Mouse (Mus musculus) stomach, embryonic 15.5 days (tissue): Measurements from ENCODE around the gene Ddx54. TPM values are rescaled to one million over a fixed set of nuclear protein-coding genes. Genes with fewer than 3 reads are reported as not detected.
A peak's percentile ranks its signal among the peaks of the same experiment; 100 is the strongest.

Experiments used
- ATAC-seq: fragments of 200-750 bp; cut with Nextera tagmentation; 2 replicates; pipeline ENCODE4 v1.8.0; 2017; ENCODE audit warnings: low read depth, moderate number of reproducible peaks, moderate TSS enrichment; ENCODE audit not compliant: insufficient read depth, low FRiP score
- H3K27ac ChIP-seq: fragments of 300-500 bp; sonication (generic); 2 replicates; pipeline ENCODE4 v1.5.1; 2015; ENCODE audit warnings: mild to moderate bottlenecking, inconsistent platforms
- H3K27me3 ChIP-seq: fragments of 300-500 bp; sonication (generic); replicated peaks from 2 replicates; pipeline ENCODE4 v1.6.1; 2015; ENCODE audit warnings: inconsistent platforms
- H3K36me3 ChIP-seq: fragments of 300-500 bp; sonication (generic); 2 replicates; pipeline ENCODE4 v1.6.1; 2015; ENCODE audit warnings: inconsistent platforms
- H3K4me1 ChIP-seq: fragments of 300-500 bp; sonication (generic); 2 replicates; pipeline ENCODE4 v1.6.1; 2015; ENCODE audit warnings: inconsistent platforms
- H3K4me2 ChIP-seq: fragments of 300-500 bp; sonication (generic); 2 replicates; pipeline ENCODE4 v1.6.1; 2015; ENCODE audit warnings: mild to moderate bottlenecking, inconsistent platforms
- H3K4me3 ChIP-seq: fragments of 300-500 bp; sonication (generic); replicated peaks from 2 replicates; pipeline ENCODE4 v1.5.1; 2015; ENCODE audit warnings: inconsistent platforms
- H3K9ac ChIP-seq: fragments of 300-500 bp; sonication (generic); 2 replicates; pipeline ENCODE4 v1.6.1; 2015; ENCODE audit warnings: inconsistent platforms
- H3K9me3 ChIP-seq: fragments of 300-500 bp; sonication (generic); 2 replicates; pipeline ENCODE4 v1.6.1; 2016; ENCODE audit warnings: inconsistent platforms
- WGBS: fragments of 180-500 bp; shearing (Covaris S2); methylation state at CpG from one replicate; pipeline ENCODE4 v1.1.7; 2015; 5-methylcytosine and 5-hydroxymethylcytosine counted together
- polyA plus RNA-seq: library from polyadenylated mRNA; unstranded; fragments of >200 nt; fragmentation: Nextera tagmentation; extraction: Ambion mirVana; gene quantifications from 2 replicates; pipeline ENCODE4 v1.2.1, GENCODE M21; 2015

Gene Ddx54
- polyA plus RNA-seq, result 41.8 and 44.9 TPM in 2 replicates

DNA sequence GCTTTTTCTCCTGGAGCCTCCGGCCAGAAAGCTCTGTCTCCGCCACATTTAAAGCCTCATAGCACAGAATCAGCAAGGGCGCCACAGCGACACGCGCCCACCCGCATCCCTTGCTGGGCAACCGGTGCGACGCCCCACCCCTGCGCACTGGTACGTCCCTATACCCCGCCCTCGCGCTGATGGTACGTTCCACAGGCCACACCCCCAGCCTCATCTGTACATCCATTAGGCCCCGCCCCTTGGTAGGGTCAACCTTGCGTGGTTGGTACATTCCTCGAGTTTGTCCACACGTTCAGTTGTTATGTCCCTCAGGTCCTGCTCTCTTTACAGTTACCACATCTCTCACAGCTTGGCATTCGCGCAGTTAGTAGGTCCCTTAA lies at the start of gene Ddx54, which contains the start of gene Rita1:
TSS of gene Ddx54 (plus strand) at position 298 of the 380 bp plus-strand sequence.
TSS of gene Rita1 (minus strand) at position 148 of the 380 bp plus-strand sequence.
- WGBS, result 0% methylated on average over 22 of the region's 22 CpGs
- Histone ChIP-seq H3K4me3 (peak within 1 kb of the TSS; percentile 72), H3K27me3 (no peaks in the 10 kb centered on the region), H3K27ac (peak within 1 kb of the TSS; percentile 84), H3K36me3 (peaks cover 10% of the 10 kb centered on the region; the same call in 1 of the 2 replicates), H3K4me2 (peak within 1 kb of the TSS; percentile 76), H3K9ac (peak within 1 kb of the TSS; percentile 47; the same call in 1 of the 2 replicates), H3K4me1 (peaks cover 10% of the 10 kb centered on the region), H3K9me3 (no peaks in the 10 kb centered on the region)
- peak; percentile 80 for ATAC-seq

DNA sequence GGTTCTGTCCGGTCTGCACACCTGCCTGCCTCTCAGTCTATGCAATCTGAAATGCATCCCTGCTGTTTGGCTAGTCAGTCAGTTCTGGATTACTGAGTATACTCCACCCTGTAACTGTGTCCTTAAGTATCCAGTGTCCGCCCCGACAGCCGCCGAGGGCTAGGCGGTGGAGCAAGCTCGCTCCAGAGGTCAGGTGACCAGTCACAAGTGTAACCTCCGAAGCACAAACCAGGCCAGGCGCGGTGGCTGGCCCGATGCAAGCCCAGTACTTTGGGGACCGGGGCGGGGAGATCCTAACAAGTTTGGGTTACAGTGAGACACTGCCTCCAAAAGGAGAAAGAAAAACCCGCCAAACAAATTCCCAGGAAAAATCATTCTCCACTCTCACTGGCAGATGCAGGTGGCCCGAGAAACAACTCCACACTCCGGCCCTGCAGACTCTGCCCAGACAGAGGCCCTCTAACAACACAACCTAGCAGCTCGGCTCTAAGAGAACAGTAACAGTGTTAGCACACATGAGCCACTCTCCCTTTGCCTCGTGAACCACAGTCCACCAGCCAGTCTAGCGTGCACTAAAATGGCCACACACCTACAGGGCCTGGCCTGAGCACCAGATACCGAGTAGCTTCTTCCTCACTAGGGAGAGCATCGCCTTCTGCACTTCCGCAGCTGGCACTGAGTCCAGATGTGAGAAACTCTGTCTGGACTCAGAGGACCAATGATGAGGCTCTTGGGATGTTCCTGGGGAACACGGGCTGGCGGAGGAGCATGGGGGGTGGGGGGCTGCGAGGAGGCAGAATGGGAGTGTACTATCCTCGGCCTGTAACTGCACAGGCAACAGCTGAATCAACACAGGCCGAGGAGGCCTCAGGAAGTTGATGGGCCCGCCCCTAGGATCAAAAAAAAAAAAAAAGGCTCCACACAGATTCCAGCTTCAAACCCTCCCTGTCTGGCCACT lies 49.3 kb upstream of the Ddx54 start:
- H3K4me2 ChIP-seq, result peak overlapping the region; percentile 40
- H3K27me3 ChIP-seq, result no peaks in the 10 kb centered on the region
- no peak overlapping the region for H3K4me3 ChIP-seq
- H3K4me1 ChIP-seq, result peaks cover 70% of the 10 kb centered on the region
- H3K9ac ChIP-seq, result no peak overlapping the region
- peak overlapping the region; percentile 93 for H3K27ac ChIP-seq
- ATAC-seq, result peak; percentile 63
- no peaks in the 10 kb centered on the region for H3K36me3 ChIP-seq
- no peaks in the 10 kb centered on the region for H3K9me3 ChIP-seq
- WGBS, result 31% methylated on average over 28 of the region's 28 CpGs

DNA sequence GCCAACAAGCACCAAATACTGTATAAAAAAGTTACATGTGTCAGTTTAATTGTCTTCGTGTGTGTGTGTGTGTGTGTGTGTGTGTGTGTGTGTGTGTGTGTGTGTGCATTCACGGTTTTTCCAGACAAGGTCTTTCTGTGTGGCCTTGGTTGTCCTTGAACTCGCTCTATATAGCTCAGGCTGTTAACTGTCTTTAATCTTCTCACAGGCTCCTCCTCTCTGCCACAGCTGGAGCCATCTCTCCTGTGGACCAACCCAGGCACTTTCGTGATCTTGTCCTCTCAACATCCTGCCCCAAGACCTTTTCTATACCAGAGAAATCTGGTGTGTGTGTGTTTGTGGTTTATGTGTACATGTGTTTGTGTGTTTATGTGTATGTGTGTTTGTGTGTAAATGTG lies 48.6 kb upstream of the Ddx54 start:
- H3K4me3 ChIP-seq, result no peak overlapping the region
- ATAC-seq, result no peak
- no peaks in the 10 kb centered on the region for H3K36me3 ChIP-seq
- 23% methylated on average over 4 of the region's 4 CpGs for WGBS
- H3K9ac ChIP-seq, result no peak overlapping the region
- no peaks in the 10 kb centered on the region for H3K27me3 ChIP-seq
- no peak overlapping the region for H3K4me2 ChIP-seq
- no peaks in the 10 kb centered on the region for H3K9me3 ChIP-seq
- peaks cover 76% of the 10 kb centered on the region for H3K4me1 ChIP-seq
- H3K27ac ChIP-seq, result peak overlapping the region; percentile 93; the same call in 1 of the 2 replicates

DNA sequence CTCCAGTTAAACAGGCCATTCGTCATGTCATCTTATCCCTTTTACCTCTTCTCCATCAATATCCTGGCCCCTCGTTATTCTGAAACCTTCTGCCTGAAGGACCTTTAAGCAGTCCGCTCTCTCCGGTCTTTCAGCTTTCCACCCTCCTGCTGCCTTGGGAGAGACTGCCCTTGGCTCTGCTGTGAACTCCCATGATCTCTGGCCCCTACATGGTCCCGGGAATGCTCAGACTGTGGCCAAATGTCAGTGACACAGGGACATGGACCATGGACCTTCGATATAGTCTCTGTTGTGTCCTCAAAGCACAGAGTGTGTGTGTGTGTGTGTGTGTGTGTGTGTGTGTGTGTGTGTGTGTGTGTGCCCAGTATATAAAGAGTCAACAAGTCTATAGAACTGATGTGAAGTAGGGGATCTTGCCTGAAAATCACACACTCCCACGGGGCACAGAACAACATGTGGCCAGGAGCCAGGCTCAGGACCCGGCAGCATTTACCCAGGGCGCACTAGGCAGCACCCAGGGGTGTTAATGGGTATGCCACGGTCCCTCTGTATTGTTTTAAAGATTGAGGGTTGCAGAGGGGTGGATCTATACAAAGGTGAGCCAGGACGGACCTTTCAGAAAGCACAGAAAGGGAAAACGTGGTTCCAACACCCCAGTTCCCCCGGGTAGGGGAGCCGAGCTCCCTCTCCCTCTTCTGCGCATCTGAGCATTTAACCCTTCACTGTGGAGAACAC lies 47.2 kb upstream of the Ddx54 start:
- Histone ChIP-seq H3K27me3 (no peaks in the 10 kb centered on the region), H3K36me3 (no peaks in the 10 kb centered on the region), H3K4me2 (no peak overlapping the region), H3K9me3 (no peaks in the 10 kb centered on the region), H3K27ac (peak overlapping the region; percentile 77), H3K4me3 (no peak overlapping the region), H3K4me1 (peaks cover 79% of the 10 kb centered on the region), H3K9ac (no peak overlapping the region)
- ATAC-seq, result no peak
- WGBS, result 43% methylated on average over 15 of the region's 15 CpGs

DNA sequence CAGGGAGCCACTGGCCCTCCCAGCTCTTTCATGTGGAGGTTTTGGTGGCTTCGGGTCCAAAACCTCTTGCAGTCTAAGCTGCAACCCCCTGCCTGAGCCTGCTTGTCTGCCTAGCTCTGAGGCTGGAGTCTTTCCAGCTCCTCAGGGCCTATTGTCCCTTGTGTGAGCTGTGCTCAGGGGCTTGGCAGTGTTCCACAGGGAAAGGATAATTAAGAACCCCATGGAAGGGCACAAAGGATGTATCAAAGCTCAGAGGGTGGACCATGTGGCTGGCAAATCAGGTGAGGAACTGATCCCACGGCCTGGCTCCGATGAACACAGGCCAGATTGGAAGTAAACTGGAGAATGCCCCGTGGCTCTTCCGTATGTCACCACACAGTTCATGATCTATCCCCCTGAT lies 46.4 kb upstream of the Ddx54 start:
- no peaks in the 10 kb centered on the region for H3K9me3 ChIP-seq
- peak overlapping the region; percentile 77 for H3K27ac ChIP-seq
- no peak overlapping the region for H3K4me3 ChIP-seq
- H3K4me2 ChIP-seq, result no peak overlapping the region
- no peak for ATAC-seq
- H3K27me3 ChIP-seq, result no peaks in the 10 kb centered on the region
- peaks cover 80% of the 10 kb centered on the region for H3K4me1 ChIP-seq
- H3K9ac ChIP-seq, result no peak overlapping the region
- 62% methylated on average over 5 of the region's 5 CpGs for WGBS
- H3K36me3 ChIP-seq, result no peaks in the 10 kb centered on the region

DNA sequence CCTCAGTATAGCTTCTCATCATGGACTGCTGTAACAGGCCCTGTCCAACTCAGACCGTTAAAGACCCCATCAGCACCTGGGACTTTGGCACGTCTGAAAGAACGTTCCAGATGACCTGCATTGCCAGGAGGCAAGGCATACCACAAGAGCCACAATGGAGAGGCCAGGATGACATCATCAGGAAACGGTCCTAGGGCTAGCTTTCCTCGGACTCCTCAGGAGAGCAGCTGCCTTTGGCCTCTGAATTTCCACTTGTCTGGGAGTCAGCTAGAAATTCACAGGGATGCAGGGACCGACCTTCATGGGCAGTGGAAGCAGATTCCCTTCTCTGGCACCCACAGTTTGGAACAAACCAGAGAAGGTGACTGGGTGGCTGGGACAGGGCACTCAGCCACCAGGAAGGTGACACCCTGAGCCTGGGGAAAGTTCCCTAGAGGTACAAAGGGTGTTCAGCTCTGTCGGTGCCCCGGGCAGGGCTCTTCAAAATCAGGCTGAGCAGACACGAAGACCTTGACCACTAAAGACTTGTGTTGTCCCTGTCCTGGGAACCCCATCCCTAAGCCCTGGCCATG lies 45.8 kb upstream of the Ddx54 start:
- no peaks in the 10 kb centered on the region for H3K36me3 ChIP-seq
- 62% methylated on average over 9 of the region's 9 CpGs for WGBS
- H3K27ac ChIP-seq, result peak overlapping the region; percentile 77
- no peak overlapping the region for H3K9ac ChIP-seq
- H3K4me2 ChIP-seq, result no peak overlapping the region
- H3K9me3 ChIP-seq, result no peaks in the 10 kb centered on the region
- no peak for ATAC-seq
- no peak overlapping the region for H3K4me3 ChIP-seq
- H3K4me1 ChIP-seq, result peaks cover 84% of the 10 kb centered on the region
- no peaks in the 10 kb centered on the region for H3K27me3 ChIP-seq

DNA sequence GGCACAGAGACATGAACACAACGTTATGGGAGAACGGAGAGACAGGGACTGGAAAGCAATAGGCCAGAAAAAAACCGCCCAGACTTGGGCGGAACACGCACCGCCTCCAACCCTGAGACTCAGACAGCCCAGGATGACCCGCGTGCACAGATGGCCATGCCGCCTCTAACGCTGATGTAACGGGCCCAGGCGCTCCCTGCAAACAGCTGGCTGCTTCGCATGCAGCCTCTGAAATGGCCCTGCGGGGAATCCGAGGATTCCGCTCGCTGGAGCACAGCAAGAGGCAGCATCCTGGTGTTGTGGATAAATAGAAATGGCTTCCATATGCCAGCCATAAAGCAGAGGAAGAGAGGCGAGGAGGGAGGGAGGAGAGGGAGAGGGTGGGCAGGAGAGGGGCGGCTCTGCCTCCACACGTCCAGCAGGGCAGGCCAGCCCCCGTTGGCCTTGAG lies 45.3 kb upstream of the Ddx54 start:
- 38% methylated on average over 21 of the region's 21 CpGs for WGBS

DNA sequence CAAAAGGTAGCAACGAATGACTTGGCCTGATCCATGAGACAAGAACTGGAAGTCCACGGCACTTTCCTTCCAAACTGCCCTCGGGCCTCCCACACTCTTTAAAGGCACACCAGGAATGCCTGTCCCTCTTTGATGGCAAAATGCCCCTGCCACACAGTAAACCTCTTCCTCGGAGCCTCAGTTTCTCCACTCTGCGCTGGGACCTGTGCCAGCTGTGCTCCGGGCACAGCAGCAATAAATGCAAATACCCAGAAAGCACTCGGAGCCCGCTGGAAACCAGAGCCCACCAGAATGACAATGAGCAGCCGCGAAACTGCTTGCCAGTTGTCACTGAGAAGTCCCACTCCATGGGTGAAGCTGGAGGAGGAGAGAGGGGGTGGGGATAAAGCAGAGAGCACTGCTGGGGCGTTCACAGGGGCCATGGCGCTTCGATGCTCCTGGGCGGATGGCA lies 44.8 kb upstream of the Ddx54 start:
- H3K9ac ChIP-seq, result no peak overlapping the region
- no peaks in the 10 kb centered on the region for H3K36me3 ChIP-seq
- no peak overlapping the region for H3K4me3 ChIP-seq
- H3K4me1 ChIP-seq, result peaks cover 85% of the 10 kb centered on the region
- H3K9me3 ChIP-seq, result no peaks in the 10 kb centered on the region
- no peak for ATAC-seq
- WGBS, result 63% methylated on average over 14 of the region's 14 CpGs
- no peak overlapping the region for H3K4me2 ChIP-seq
- H3K27ac ChIP-seq, result peak overlapping the region; percentile 77
- H3K27me3 ChIP-seq, result no peaks in the 10 kb centered on the region

More for the DNA sequence above, 45.3 kb upstream of the Ddx54 start:
- H3K4me1 ChIP-seq, result peaks cover 85% of the 10 kb centered on the region
- H3K9ac ChIP-seq, result no peak overlapping the region
- no peaks in the 10 kb centered on the region for H3K9me3 ChIP-seq
- H3K27me3 ChIP-seq, result no peaks in the 10 kb centered on the region
- no peak overlapping the region for H3K4me2 ChIP-seq
- H3K4me3 ChIP-seq, result no peak overlapping the region
- peak overlapping the region; percentile 77 for H3K27ac ChIP-seq
- H3K36me3 ChIP-seq, result no peaks in the 10 kb centered on the region
- ATAC-seq, result no peak

DNA sequence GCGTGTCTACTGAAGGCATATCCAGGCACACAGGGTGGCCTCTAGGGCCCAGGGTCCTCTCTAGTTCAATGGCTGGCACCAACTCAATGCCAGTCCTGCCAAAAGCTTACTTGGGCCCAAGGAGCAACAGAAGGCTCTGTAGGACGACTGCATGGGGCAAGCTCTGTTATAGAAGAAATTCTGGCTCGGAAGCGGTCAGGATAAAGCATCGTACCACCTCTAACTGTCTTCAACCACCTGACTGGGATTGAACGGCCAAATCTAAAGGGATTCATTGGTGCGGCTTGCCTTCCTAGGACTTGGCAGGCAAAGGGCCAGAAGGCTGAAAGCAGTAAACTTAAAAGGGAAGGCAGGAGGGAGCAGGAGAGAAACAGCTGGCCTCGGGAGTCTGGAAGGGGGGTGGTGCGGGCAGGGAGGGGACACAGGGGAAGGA lies 44.2 kb upstream of the Ddx54 start:
- no peaks in the 10 kb centered on the region for H3K36me3 ChIP-seq
- 46% methylated on average over 9 of the region's 9 CpGs for WGBS
- H3K27me3 ChIP-seq, result no peaks in the 10 kb centered on the region
- 0 out of 2 replicates have a peak overlapping the region, but pooled peaks have one; percentile 2 for H3K4me2 ChIP-seq
- no peak for ATAC-seq
- no peak overlapping the region for H3K4me3 ChIP-seq
- no peaks in the 10 kb centered on the region for H3K9me3 ChIP-seq
- peaks cover 80% of the 10 kb centered on the region for H3K4me1 ChIP-seq
- H3K27ac ChIP-seq, result peak overlapping the region; percentile 77; the same call in 1 of the 2 replicates
- no peak overlapping the region for H3K9ac ChIP-seq

DNA sequence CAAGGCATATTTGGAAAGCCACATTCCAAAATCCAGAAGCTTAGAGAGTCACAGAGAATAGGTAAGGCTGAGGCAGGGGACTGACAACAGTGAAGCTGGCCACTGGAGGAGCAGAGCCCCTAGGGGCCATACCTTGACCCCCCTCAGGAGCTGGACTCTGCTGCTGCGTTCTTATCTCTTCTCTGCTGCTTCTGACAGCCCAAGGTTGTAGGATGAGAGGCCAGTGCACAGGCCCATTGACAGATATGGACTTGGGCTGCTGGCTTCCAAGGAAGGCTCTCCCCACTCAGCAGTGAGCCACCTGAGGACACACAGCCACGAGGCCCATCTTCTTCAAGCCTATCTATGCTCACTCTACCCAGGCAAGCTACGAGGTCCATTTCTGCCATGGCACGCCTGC lies 43.6 kb upstream of the Ddx54 start:
- Histone ChIP-seq H3K4me1 (peaks cover 75% of the 10 kb centered on the region), H3K4me2 (no peak overlapping the region), H3K27ac (0 out of 2 replicates have a peak overlapping the region, but pooled peaks have one; percentile 77), H3K27me3 (no peaks in the 10 kb centered on the region), H3K9me3 (no peaks in the 10 kb centered on the region), H3K4me3 (no peak overlapping the region), H3K9ac (no peak overlapping the region), H3K36me3 (no peaks in the 10 kb centered on the region)
- 78% methylated on average over 4 of the region's 4 CpGs for WGBS
- no peak for ATAC-seq

DNA sequence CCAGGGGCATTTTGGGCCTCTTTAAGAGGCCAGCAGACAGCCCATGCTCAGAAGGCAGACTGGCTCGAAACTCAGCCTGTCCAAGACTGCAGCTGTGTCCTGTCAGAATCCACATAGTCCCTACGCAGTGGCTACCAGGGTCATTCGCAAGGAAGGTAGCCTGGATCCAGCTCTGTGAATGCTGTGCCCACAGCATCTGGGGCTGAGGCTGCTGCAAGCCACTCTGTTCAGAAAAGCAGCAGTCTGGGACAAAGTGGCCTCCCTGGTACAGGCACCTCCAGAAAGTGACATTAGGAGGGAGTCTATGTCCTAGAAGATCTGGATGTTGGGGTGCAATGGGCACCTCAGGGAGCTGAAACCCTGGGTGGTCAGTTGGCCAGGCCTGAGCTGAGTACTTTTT lies 42.7 kb upstream of the Ddx54 start:
- Histone ChIP-seq H3K27me3 (no peaks in the 10 kb centered on the region), H3K4me3 (no peak overlapping the region), H3K4me1 (peaks cover 71% of the 10 kb centered on the region), H3K36me3 (no peaks in the 10 kb centered on the region), H3K9me3 (no peaks in the 10 kb centered on the region), H3K27ac (no peak overlapping the region), H3K9ac (no peak overlapping the region), H3K4me2 (no peak overlapping the region)
- 70% methylated on average over 3 of the region's 3 CpGs for WGBS
- ATAC-seq, result no peak
